9 mouse cellular contexts compared by ENCODE assay signal in the genomic region with DNA sequence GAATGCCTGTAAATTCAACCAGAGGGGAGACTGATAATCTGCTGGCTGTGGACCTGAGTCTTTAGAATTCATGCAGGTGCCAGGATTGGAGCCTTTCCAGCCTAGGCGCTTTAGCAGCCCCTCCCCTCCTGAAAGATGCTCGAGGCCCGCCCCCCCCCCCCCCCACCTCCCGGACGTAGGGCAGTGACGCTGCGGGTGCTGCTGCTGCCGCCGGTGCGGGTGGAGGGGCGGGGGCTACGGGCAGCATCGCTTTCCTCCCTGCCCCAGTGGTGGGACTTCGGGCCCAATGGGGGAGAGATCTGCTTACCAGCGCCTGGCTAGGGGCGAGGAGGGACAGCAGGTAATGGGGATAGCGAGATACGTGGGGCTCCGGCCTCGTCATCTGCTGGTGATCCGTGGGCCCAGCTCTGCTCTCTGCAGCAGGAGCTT. TPM values are rescaled to one million over a fixed set of nuclear protein-coding genes. Genes with fewer than 3 reads are reported as not detected.
A peak's percentile ranks its signal among the peaks of the same experiment; 100 is the strongest.
DNase-seq lines count a peak whose midpoint lies in the region; ATAC-seq and TF ChIP-seq lines count a peak whose summit lies in the region.
"Had no signal": no experiment of that assay in that cellular context is flagged by ENCODE, and none has a peak within 500 bp of the region (broad histone marks: within the 10 kb centered on the region; RNA-seq: fewer than 3 reads in every experiment).

No protein-coding gene starts in this region.

- TF ChIP-seq EP300 in liver, embryonic 14.5 days (IDR thresholded peaks at IDR 0.05; ENCODE audit: low read depth): no peak

- no peaks in the 10 kb centered on the region for H3K9me3 ChIP-seq in heart, embryonic 15.5 days (replicated peaks)
- H3K9me3 ChIP-seq in liver, embryonic 14.5 days (ENCODE audit: control insufficient read depth, low read length): no peaks in the 10 kb centered on the region

- no peak for ATAC-seq in heart, embryonic 15.5 days (replicated peaks; ENCODE audit: insufficient number of reproducible peaks, insufficient read depth, low FRiP score, low read depth)
- ATAC-seq in granulocyte monocyte progenitor cell, adult 5-6 weeks (replicated peaks; ENCODE audit: poor library complexity, severe bottlenecking): peak; percentile 21; the same call in 1 of the 2 replicates
- no peak for ATAC-seq in liver, embryonic 14.5 days (ENCODE audit: insufficient read depth)

- no peak for DNase-seq in heart, postnatal 25 days (ENCODE audit: low spot score)
- DNase-seq in CD4-positive, CD25-positive, alpha-beta regulatory T cell, adult 2 months (ENCODE audit: low read depth, low spot score): peak; percentile 77
- DNase-seq in cerebellum, adult 11 months: peak; percentile 69
- DNase-seq in liver, embryonic 14.5 days (ENCODE audit: low read depth in 3 of 3, low spot score in 3 of 3): no peak
- DNase-seq in right cerebral cortex, postnatal 14 days: peak; percentile 60
- no peak for DNase-seq in gastrocnemius, adult 18-20 months (ENCODE audit: low spot score)

- H3K27me3 ChIP-seq in heart, embryonic 15.5 days: no peaks in the 10 kb centered on the region
- H3K27me3 ChIP-seq in liver, embryonic 14.5 days (ENCODE audit: control insufficient read depth, insufficient read depth, low read length): no peaks in the 10 kb centered on the region

- WGBS in heart, embryonic 15.5 days: 3% methylated on average over 18 of the region's 21 CpGs
- 15% methylated on average over 15 of the region's 21 CpGs for WGBS in liver, embryonic 14.5 days (ENCODE audit: insufficient replicate concordance)

- H3K9ac ChIP-seq in heart, embryonic 15.5 days: peak overlapping the region; percentile 46
- no peak overlapping the region for H3K9ac ChIP-seq in liver, embryonic 14.5 days (replicated peaks)

- TF ChIP-seq CTCF in liver, embryonic 14.5 days (IDR thresholded peaks at IDR 0.05; ENCODE audit: low read depth): no peak

- H3K4me2 ChIP-seq in heart, embryonic 15.5 days: peak overlapping the region; percentile 74
- H3K4me2 ChIP-seq in liver, embryonic 14.5 days (ENCODE audit: low read depth): peak overlapping the region; percentile 44

- peaks cover 76% of the 10 kb centered on the region for H3K4me1 ChIP-seq in heart, embryonic 15.5 days (replicated peaks)
- peaks cover 16 to 35% of the 10 kb centered on the region in 2 experiments for H3K4me1 ChIP-seq in liver, embryonic 14.5 days (replicated peaks; ENCODE audit: control insufficient read depth in 2 of 2, insufficient read depth in 2 of 2, low read length in 1 of 2)

- H3K36me3 ChIP-seq in heart, embryonic 15.5 days: no peaks in the 10 kb centered on the region
- no peaks in the 10 kb centered on the region for H3K36me3 ChIP-seq in liver, embryonic 14.5 days (replicated peaks; ENCODE audit: control insufficient read depth, insufficient read depth, low read depth)

- intact Hi-C loops in heart, postnatal 25 days (cut with DNase I): loop anchor here (1.0 to 2.0 kb wide), 2 partner anchors 20 to 24 kb away; no protein-coding TSS in a partner anchor

- peak overlapping the region; percentile 41 for H3K4me3 ChIP-seq in heart, embryonic 15.5 days
- no peak overlapping the region for H3K4me3 ChIP-seq in liver, embryonic 14.5 days (ENCODE audit: insufficient read depth in 1 of 2, low read depth in 2 of 2, low read length in 2 of 2)

- H3K27ac ChIP-seq in heart, embryonic 15.5 days: peak overlapping the region; percentile 15; the same call in 1 of the 2 replicates
- no peak overlapping the region for H3K27ac ChIP-seq in liver, embryonic 14.5 days
- H3K27ac ChIP-seq: macrophage had no signal

RNA-seq across cellular contexts. Expression of a gene that starts 15.1 kb away (rescaled TPM):
- 6.9 and 9.5 TPM in 2 replicates for polyA plus RNA-seq in heart, embryonic 15.5 days (2015; fragmentation: Nextera tagmentation; extraction: Ambion mirVana)
- total RNA-seq in heart, postnatal 25 days (2021): 10 to 100 TPM; 20.9 to 24.7 TPM
- total RNA-seq in granulocyte monocyte progenitor cell, adult 5-6 weeks (2014; fragmentation: Nextera tagmentation): 11.0 and 12.9 TPM in 2 replicates
- 8.8 and 14.8 TPM in 2 replicates for total RNA-seq in granulocyte monocyte progenitor cell, adult 5-6 weeks (2017)
- 15.3 and 19.4 TPM in 2 replicates for polyA plus RNA-seq in liver, embryonic 14.5 days (2012; rRNA removed)
- polyA plus RNA-seq in liver, embryonic 14.5 days (2014; fragmentation: Nextera tagmentation; extraction: Ambion mirVana): 3.8 and 4.6 TPM in 2 replicates
- 10 to 100 TPM; 44.9 to 46.5 TPM for total RNA-seq in gastrocnemius, adult 18-20 months (2021)

RNA-seq across cellular contexts. Expression of a gene that starts 50.0 kb away (rescaled TPM):
- polyA plus RNA-seq in heart, embryonic 15.5 days (2015; fragmentation: Nextera tagmentation; extraction: Ambion mirVana): 34.5 and 34.8 TPM in 2 replicates
- total RNA-seq in heart, postnatal 25 days (2021): 100 to 1,000 TPM; 168 to 194 TPM
- total RNA-seq in granulocyte monocyte progenitor cell, adult 5-6 weeks (2014; fragmentation: Nextera tagmentation): 65.6 and 67.9 TPM in 2 replicates
- total RNA-seq in granulocyte monocyte progenitor cell, adult 5-6 weeks (2017): 105 and 142 TPM in 2 replicates
- polyA plus RNA-seq in liver, embryonic 14.5 days (2012; rRNA removed): 157 and 235 TPM in 2 replicates
- polyA plus RNA-seq in liver, embryonic 14.5 days (2014; fragmentation: Nextera tagmentation; extraction: Ambion mirVana): 388 and 433 TPM in 2 replicates
- 10 to 100 TPM; 51.9 to 58.7 TPM for total RNA-seq in gastrocnemius, adult 18-20 months (2021)

Comparison
In these comparisons a context has a peak if more than half of its experiments do, and no peak if none do; other contexts are left out.
1. DNase-seq: peak in CD4-positive, CD25-positive, alpha-beta regulatory T cell, adult 2 months (single experiment), cerebellum, adult 11 months (single experiment) and right cerebral cortex, postnatal 14 days (single experiment); none in heart, postnatal 25 days (single experiment), liver, embryonic 14.5 days (0 of 3) and gastrocnemius, adult 18-20 months (single experiment).